Comparison of ENCODE assay signal across 13 mouse cellular contexts in genomic region chr5:72643655-72644054, GRCm38 (mm10). TPM values are rescaled to one million over a fixed set of nuclear protein-coding genes. Genes with fewer than 3 reads are reported as not detected.
"Had no signal": no experiment of that assay in that cellular context is flagged by ENCODE, and none has a peak within 500 bp of the region (broad histone marks: within the 10 kb centered on the region; RNA-seq: fewer than 3 reads in every experiment).

No protein-coding gene starts in this region.

- DNase-seq: lung, adult 18-20 months; lung, embryonic 14.5 days; lung, postnatal 10 days; lung, postnatal 4 days; right cerebral cortex, adult 18-20 months; right cerebral cortex, postnatal 25 days; right cerebral cortex, postnatal 4 days; spleen, adult 18-20 months; thymus, adult 18-20 months; thymus, postnatal 14 days; thymus, postnatal 36 days had no signal

RNA-seq across cellular contexts. Expression of gene Cnga1, which starts 0.4 kb away (rescaled TPM):
- total RNA-seq: megakaryocyte-erythroid progenitor cell, adult 5-6 weeks had no signal

RNA-seq across cellular contexts. Expression of gene Gm5868, which starts 56.3 kb away (rescaled TPM):
- total RNA-seq: megakaryocyte, adult 5-6 weeks; megakaryocyte-erythroid progenitor cell, adult 5-6 weeks had no signal
